Mouse (Mus musculus) left cerebral cortex, adult 9 months (tissue): ENCODE results near the gene Ddb2.
"Not testable (repeated sequence)": the region's sequence is repeated elsewhere in the genome, so short reads cannot be mapped to it uniquely, and the experiment has no call there.

ENCODE experiments used
- DNase-seq, 2 experiments: peaks; one replicate each; pipeline ENCODE4 v3.0.0; 2022; ENCODE audit warnings: low spot score in 2 of 2

Ddb2 gene

DNA sequence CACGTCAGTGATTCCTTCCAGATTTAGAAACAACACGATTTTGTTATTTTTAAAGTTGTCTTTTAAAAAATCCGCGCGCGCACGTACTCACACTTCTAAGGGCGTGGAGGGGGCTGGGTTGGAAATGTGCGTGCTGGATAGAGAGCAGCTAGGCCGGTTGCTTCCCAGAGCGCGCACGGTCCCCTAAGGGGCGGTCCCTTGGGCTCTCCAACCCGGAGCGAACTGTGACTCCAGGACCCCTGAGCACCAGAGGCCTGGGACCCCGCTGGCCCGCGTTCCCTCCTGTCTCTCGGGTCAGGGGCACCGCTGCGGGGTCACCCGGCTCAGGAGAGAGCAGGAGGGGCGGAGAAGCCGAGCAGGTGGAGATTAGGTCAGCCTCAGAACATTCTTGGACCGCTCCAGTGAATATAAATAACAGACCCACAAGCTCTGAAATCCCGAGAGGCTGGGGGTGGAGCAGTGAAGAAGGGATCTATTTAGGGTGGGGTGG is 18.9 kb upstream of the Ddb2 start, which contains the start of gene Pacsin3:
TSS of gene Pacsin3 (plus strand) at position 294 of the 490 bp plus-strand sequence.
- no peak for DNase-seq

DNA sequence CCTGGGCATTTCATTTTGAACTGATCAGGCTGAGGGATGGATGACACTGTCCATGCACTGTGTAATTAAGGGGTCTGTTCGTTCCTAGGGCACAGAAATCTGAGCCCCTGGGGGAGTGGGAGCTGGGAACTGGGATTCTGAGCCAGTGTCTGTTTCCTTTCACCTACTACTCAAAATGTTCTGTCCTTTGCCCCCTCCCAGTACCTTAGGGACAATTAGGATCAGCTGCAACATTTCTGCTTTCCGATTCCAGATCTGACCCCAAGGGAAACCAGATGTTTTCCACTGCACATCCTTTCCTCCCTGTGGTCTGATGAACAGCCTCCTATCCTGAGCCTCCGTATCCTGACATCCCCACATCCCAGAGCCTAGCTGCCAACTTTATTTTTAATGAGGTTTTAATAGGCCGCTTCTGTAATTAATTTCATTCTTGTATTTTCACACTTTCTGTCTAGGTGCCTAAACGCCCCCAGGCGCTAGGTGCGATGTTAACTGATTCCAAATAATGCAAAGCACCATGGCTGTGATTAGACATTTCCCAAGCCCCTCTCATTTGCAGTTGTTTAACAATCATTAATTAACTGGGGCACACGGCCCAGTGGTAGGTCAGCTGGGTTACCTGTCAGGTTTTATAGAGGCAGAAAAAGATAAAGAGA is 18.1 kb upstream of the Ddb2 start:
- no peak for DNase-seq

DNA sequence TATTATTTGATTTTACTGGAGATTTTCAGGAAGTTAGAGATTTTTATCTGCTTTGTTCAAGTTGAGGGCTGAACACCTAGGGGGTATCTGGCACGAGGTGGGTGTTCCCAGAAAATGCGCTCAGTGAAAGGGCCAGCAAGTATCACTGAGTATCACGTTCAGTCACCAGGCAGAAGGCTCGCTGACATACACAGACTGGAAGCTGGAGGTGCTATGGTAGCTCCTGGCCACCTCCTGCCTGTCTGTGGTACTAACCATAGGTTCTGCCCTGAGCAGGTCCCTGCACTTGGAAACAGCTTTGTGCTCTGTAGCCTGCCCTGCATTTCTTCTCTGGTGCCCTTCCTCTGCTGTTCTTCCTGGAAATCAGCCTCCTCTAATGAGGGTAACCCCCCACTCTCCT is 15.7 kb upstream of the Ddb2 start:
- no peak for DNase-seq

- DNase-seq, result no peak
Observed at GRCm38 (mm10) chr2:91252001-91252400, 15.2 kb upstream of the Ddb2 start.

GRCm38 (mm10) chr2:91248366-91248765 is 11.6 kb upstream of the Ddb2 start:
- no peak for DNase-seq

DNA sequence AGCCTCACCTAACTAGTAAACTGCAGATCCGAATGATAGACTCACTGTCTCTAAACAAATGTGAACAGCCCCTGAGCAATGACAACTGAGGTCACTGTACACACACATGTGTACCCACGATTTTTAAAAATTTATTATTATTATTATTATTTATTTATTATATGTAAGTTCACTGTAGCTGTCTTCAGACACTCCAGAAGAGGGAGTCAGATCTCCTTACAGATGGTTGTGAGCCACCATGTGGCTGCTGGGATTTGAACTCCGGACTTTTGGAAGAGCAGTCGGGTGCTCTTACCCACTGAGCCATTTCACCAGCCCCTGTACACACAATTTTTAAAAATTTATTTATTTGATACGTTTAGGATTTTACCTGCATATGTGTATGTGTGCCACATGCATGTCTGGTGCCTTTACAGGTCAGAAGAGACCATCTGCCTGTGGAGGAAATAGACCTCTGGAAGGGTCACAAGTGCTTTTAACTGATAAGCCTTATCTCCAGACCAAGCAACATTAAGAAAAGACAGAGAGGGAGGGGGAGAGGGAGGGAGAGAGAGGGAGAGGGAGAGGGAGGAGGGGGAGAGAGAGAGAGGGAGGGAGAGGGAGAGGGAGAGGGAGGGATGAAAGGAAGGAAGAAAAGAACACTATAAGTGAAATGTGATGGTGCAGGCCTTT is 7.9 kb upstream of the Ddb2 start:
- no peak for DNase-seq

- DNase-seq, result peak; percentile 64 to 77
Observed at GRCm38 (mm10) chr2:91243416-91243815, 6.6 kb upstream of the Ddb2 start.

DNA sequence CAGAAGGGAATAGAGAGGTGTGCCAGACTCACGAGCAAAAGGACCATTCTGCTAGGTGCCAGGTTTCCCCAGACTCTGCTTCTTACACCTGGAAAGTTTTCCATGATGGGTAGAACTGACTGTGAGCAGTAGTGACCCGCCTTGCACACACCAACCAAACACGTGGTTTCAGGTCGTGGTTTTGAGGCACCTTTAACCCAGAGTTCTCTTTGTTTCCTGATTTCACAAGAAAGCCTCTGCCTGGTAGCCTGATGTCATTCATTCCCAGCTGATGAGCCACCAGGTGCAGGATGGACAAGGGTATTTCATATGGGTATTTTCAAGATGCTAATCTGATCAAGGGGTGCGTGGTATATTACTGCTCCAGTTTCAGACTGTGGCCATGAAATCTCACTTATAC is 5.8 kb upstream of the Ddb2 start:
- DNase-seq, result no peak

DNA sequence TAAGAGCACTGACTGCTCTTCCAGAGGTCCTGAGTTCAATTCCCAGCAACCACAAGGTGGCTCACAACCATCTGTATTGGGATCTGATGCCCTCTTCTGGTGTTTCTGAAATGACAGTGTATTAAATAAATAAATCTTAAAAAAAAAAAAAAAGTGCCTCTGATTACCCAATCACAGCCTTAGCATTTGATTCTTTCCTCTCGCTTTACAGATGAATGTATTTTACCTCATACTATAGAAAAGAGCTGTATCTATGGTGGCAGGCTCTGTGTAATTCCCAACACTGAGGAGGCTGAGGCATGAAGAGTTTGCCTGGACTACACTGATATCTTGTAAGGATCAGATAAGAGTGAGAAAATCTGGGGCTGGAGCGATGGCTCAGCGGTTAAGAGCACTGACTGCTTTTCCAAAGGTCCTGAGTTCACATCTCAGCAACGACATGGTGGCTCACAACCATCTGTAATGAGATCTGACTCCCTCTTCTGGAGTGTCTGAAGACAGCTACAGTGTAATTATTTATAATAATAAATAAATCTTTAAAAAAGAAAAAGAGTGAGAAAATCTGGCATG is 814 bp upstream of the Ddb2 start:
- not testable (repeated sequence) for DNase-seq

DNA sequence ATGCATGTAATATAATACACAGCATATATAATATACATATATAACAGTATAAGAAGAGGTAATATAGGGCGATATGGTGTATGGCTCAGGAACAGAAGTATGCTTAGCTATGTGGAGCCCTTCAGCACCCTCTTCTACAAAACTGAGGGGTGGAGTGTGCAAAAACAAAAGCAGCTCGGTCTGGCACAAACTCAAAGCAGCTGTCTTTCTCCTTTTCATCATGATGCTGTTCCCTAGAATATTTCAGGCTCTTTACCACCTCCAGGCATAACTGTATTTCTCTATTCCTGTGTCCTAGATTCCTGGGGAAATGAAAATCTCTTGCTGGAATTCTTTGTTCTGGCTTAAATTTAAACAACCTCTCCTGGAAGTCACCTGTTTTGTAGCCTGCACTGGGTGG is 7.0 kb downstream of the Ddb2 start:
- DNase-seq, result peak; percentile 39 to 56

DNA sequence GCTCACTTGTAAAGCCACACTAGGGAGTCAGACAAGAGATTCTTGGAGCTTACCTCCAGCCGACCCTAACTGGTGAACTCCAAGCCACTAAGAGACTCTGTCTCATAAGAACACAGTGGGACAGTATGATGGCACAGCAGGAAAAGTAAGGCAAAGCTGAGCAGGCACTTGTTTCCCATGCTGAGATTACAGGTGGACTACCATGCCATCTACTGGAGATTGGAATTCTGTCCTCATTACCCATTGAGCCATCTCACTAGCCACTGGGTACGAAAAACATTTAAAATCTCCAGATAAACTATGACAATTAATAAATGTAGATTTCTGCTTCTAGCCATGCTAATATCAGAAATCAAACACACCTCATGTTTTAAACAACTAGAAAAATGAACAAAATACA is 13.2 kb downstream of the Ddb2 start:
- DNase-seq, result no peak

DNA sequence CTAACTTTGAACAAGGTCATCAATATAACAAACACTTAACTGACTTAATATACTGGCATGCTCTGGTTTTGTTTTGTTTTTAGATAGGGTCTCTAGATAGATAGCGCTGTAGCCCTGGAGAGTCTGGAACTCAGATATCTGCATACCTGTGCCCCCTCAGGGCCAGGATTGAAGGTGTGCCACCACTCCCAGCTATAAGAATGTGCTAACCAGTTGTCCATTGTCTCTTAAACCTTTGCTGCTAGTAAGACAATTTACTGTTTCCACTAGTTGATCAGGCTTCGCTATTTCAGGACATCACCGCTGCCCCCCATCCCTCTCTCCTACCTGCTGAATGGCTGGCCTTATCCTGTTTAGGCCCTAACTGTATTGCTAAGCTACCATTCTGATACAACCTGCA is 16.3 kb downstream of the Ddb2 start:
- DNase-seq, result no peak

DNA sequence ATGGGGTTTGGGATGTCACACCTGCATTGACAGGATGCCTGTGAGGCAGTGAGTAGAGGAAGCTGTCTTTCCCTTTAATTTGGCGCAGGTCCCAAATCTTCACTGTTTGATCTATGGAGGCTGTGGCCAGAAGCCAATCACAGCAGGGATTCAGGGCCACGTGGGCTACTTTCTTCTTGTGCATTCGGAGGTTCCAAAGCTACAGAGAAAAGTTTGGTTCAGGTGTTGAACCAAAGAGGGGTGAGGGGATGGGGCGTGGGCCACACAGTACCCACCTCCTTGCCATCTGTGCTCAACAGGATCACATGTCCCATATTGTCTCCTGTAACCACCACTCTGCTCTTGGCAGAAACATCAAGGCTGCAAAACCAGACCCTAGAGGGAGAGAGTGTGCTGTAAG is 19.8 kb downstream of the Ddb2 start:
- DNase-seq, result no peak

DNA sequence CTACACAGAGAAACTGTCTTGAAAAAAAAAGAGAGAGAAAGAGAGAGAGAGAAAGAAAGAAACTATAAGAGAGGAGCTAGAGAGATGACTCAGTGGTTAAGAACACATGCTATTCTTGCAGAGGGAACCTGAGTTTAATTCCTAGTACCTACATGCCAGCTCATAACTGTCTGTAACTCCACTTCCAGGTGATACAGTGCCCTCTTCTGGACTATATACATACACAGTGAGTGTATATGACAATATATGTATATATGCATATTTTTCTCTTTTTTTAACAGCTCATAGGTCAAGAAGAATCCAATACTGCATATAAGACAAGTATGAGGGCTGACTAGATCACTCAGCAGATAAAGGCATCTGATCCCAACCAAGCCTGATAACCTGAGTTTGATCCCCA is 23.5 kb downstream of the Ddb2 start:
- DNase-seq, result no peak

DNA sequence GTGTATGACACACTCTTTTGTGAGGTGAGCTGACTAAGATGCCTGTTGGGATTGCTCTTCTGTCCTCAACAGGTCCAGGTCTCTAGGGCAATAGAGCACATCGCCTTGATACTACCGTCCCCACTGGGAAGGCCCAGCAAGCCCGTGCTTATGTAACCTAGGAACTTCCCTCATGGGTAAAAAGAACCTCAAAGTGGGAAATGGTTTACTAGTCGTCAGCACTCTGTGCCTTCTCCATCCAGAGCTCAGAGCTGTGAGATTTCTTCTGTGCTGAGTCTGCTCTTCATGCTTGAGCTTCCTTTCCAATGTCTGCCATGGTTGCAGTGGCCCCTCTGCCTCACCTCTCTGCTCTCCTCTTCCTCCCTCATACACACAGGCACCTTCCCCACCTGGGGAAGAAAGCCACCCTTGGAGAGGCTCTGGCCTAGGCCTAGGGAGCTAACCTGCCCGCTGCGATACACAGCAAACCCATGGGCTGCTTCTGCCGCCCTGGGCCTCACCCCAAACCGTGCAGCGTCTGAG is 30.5 kb downstream of the Ddb2 start:
- DNase-seq, result no peak

DNA sequence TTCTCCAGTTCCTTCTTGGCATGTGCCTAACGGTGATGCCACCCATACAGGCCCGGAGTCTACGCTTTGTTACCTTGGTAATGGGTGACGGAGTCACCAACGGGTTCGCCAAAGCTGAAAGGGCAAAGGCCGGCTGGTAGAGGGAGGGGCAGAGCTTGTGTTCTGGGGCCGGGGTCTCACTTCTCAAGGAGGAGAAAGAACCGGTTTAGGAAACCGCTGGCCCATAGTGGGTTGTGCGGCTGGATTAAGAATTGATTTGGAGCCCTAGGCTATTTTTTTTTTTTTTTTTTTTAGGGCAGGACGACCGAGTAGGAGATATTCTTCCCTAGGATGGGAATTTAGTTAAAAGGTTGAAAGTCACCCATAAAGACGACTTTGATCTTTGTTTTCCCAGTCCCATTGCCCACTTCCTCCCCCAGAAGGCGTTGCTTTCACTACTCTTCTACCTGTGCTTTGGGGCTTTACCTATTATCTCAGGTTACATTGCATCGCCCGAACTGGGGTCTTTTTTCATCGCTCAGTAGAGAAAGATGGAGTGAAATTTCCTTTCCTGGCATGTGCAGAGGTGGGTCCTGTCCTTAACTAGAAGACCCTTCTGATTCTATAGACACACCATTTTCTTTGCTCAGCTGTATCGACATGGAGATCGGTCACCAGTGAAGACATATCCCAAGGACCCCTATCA is 33.7 kb downstream of the Ddb2 start:
- DNase-seq, result no peak

DNA sequence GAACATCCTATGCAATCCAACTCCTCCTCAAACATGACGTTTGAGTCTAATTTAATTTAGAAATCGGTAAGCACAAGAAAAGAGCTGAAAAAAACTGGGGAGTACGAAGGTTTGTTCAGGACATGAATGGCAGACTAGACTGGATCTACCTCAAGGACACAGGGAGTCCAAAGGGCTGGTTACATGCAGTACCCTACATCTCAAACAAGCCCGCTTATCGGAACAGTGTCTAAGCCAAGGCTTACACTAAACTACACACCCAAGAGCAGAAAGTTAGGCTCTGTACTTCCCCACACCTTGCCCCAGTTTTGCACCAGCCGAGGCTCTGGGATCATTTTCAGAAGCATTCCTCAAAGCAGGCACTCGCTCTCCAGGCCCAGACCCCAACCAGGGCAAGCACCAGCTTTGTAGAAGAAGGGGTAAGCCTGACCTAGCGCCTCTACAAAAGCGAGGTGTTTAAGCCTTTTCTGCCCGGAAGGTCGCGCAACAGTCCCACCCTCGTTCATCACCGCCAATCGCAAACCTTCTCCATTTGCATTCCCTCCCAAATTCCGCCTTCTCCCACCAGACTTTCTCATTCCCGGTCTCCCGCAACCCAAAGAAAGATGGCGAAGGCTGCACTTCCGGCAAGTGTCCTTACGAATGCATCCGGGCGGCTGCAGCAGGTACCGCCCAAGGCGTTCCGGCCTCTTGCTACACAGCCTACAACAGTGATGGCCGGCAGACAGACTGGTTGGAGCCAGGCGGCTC is 34.4 kb downstream of the Ddb2 start, which contains the start of the genes Nr1h3 and Acp2:
TSS of gene Nr1h3 (minus strand) at position 613 of the 750 bp plus-strand sequence.
TSS of gene Acp2 (plus strand) at position 664 of the 750 bp plus-strand sequence.
- DNase-seq, result peak; percentile 89 to 97

- no peak for DNase-seq
Observed at GRCm38 (mm10) chr2:91198888-91199287, 37.9 kb downstream of the Ddb2 start.

DNA sequence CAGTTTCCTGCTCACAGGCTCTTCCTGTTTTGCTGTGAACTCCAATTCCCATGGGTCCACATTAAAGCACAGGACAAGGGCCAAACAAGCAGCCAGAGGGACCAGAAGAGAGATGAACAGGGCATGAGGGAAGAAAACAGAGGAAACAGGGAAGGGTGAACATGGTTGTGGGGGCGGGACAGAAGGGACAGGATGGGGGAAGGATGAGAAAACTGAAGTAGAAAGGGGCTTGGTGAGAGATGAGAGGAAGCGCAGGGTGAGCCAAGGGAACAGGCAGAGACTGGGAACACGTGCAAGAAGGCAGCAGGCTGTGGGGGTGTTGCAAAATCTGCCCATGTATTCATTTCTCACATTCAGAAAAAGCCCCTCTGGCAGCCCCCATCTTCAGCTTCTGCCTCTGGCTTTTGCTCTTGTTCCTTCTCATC is 40.2 kb downstream of the Ddb2 start:
- DNase-seq, result peak in 1 of 2 experiments; percentile 50

GRCm38 (mm10) chr2:91194624-91195332 is 42.0 kb downstream of the Ddb2 start:
- DNase-seq, result no peak

GRCm38 (mm10) chr2:91190501-91190900 is 46.3 kb downstream of the Ddb2 start:
- no peak for DNase-seq
